In the genomic region with DNA sequence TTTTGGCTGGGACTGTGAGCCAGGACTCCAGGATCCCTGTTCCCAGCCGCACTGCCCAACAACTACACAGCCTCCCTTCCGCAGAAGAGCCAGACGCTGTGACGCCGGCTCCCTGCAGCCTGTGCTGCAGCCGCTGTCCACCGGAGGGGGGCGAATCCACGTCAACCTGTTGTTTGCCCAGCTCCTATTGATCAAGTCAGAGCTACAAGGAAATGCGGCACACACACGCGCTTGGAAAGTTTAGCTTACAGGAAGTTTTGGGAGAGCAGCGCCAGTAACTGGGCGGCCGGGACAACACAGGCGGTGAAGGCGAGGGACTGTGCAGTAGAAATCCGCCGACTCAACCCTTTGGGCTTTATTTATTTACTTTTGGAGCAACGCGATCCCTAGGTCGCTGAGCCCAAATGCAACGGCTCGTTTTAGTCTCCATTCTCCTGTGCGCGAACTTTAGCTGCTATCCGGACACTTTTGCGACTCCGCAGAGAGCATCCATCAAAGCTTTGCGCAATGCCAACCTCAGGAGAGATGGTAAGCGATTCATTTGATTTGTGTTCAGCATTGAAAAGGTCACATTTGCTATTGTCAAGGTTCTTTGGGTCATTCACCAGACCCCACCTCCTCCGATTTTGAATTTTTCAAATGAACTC, we compare ENCODE assay signal across 8 mouse cellular contexts. TPM values are rescaled to one million over a fixed set of nuclear protein-coding genes. Genes with fewer than 3 reads are reported as not detected.
DNase-seq lines count a peak whose midpoint lies in the region; ATAC-seq and TF ChIP-seq lines count a peak whose summit lies in the region.
"Had no signal": no experiment of that assay in that cellular context is flagged by ENCODE, and none has a peak within 500 bp of the region (broad histone marks: within the 10 kb centered on the region; RNA-seq: fewer than 3 reads in every experiment).

Gene Pdgfd (plus strand): TSS at position 194 of the 647 bp plus-strand sequence.

- H3K4me3 ChIP-seq in hindbrain, postnatal 0 days (ENCODE audit: low read length) = peak within 1 kb of the TSS; percentile 33
- peak within 1 kb of the TSS; percentile 56 for H3K4me3 ChIP-seq in limb, embryonic 10.5 days
- H3K4me3 ChIP-seq in midbrain, embryonic 11.5 days (ENCODE audit: low read depth, low read length) = peak within 1 kb of the TSS; percentile 41
- peak within 1 kb of the TSS; percentile 43 for H3K4me3 ChIP-seq in stomach, embryonic 16.5 days (replicated peaks; ENCODE audit: low read length)

- H3K4me2 ChIP-seq in hindbrain, postnatal 0 days (ENCODE audit: low read depth, low read length) = peak within 1 kb of the TSS; percentile 71
- H3K4me2 ChIP-seq in midbrain, embryonic 11.5 days = peak within 1 kb of the TSS; percentile 75
- peak within 1 kb of the TSS; percentile 68 for H3K4me2 ChIP-seq in stomach, embryonic 16.5 days (ENCODE audit: low read depth, low read length)

- no peak within 1 kb of the TSS for H3K27ac ChIP-seq in hindbrain, postnatal 0 days
- H3K27ac ChIP-seq in limb, embryonic 10.5 days = peak within 1 kb of the TSS; percentile 77
- H3K27ac ChIP-seq in midbrain, embryonic 11.5 days (ENCODE audit: low read depth, low read length) = no peak within 1 kb of the TSS
- peak within 1 kb of the TSS; percentile 25; the same call in 1 of the 2 replicates for H3K27ac ChIP-seq in stomach, embryonic 16.5 days (ENCODE audit: low read length)
- H3K27ac ChIP-seq: macrophage had no signal

- H3K27me3 ChIP-seq in hindbrain, postnatal 0 days (ENCODE audit: insufficient read depth, low read length) = no peaks in the 10 kb centered on the region
- H3K27me3 ChIP-seq in limb, embryonic 10.5 days (ENCODE audit: low read depth, poor library complexity, severe bottlenecking) = no peaks in the 10 kb centered on the region
- H3K27me3 ChIP-seq in midbrain, embryonic 11.5 days (ENCODE audit: control insufficient read depth, insufficient read depth, low read length) = no peaks in the 10 kb centered on the region
- H3K27me3 ChIP-seq in stomach, embryonic 16.5 days (ENCODE audit: control insufficient read depth, insufficient read depth, low read length) = no peaks in the 10 kb centered on the region

- peak; percentile 69 for TF ChIP-seq CTCF in hindbrain, postnatal 0 days (IDR thresholded peaks at IDR 0.05; ENCODE audit: low read depth)

- WGBS in hindbrain, postnatal 0 days = 3% methylated on average over 32 of the region's 32 CpGs
- 4% methylated on average over 32 of the region's 32 CpGs for WGBS in limb, embryonic 10.5 days
- 3% methylated on average over 32 of the region's 32 CpGs for WGBS in midbrain, embryonic 11.5 days
- 2% methylated on average over 32 of the region's 32 CpGs for WGBS in stomach, embryonic 16.5 days

- DNase-seq in adrenal gland, adult 2 months = peak; percentile 88
- DNase-seq in embryo, embryonic 10.5 days (ENCODE audit: low spot score) = peak; percentile 86
- peak; percentile 53 for DNase-seq in gastrocnemius, postnatal 25 days
- DNase-seq in hindbrain, postnatal 0 days (ENCODE audit: low spot score) = peak; percentile 75
- peak; percentile 83 for DNase-seq in limb, embryonic 10.5 days (ENCODE audit: low spot score)
- DNase-seq in midbrain, embryonic 11.5 days (ENCODE audit: low spot score, missing footprints) = peak; percentile 95

- H3K9ac ChIP-seq in hindbrain, postnatal 0 days (replicated peaks; ENCODE audit: low read length) = 0 out of 2 replicates have a peak within 1 kb of the TSS, but pooled peaks have one; percentile 1
- peak within 1 kb of the TSS; percentile 60 for H3K9ac ChIP-seq in midbrain, embryonic 11.5 days (ENCODE audit: low read length)
- H3K9ac ChIP-seq in stomach, embryonic 16.5 days (ENCODE audit: low read length) = peak within 1 kb of the TSS; percentile 46

- no peaks in the 10 kb centered on the region for H3K9me3 ChIP-seq in hindbrain, postnatal 0 days (ENCODE audit: low read length)
- H3K9me3 ChIP-seq in limb, embryonic 10.5 days (replicated peaks) = no peaks in the 10 kb centered on the region
- no peaks in the 10 kb centered on the region for H3K9me3 ChIP-seq in midbrain, embryonic 11.5 days (ENCODE audit: control insufficient read depth, low read length)
- H3K9me3 ChIP-seq in stomach, embryonic 16.5 days (replicated peaks; ENCODE audit: control insufficient read depth, low read length) = no peaks in the 10 kb centered on the region

- no peaks in the 10 kb centered on the region for H3K36me3 ChIP-seq in hindbrain, postnatal 0 days (ENCODE audit: insufficient read depth, low read length)
- H3K36me3 ChIP-seq in limb, embryonic 10.5 days = no peaks in the 10 kb centered on the region
- H3K36me3 ChIP-seq in midbrain, embryonic 11.5 days (ENCODE audit: control insufficient read depth, insufficient read depth, low read length) = no peaks in the 10 kb centered on the region
- no peaks in the 10 kb centered on the region for H3K36me3 ChIP-seq in stomach, embryonic 16.5 days (ENCODE audit: control insufficient read depth, insufficient read depth, low read length)

- H3K4me1 ChIP-seq in hindbrain, postnatal 0 days (ENCODE audit: insufficient read depth, low read length) = no peaks in the 10 kb centered on the region
- H3K4me1 ChIP-seq in limb, embryonic 10.5 days = peaks cover 9% of the 10 kb centered on the region
- H3K4me1 ChIP-seq in midbrain, embryonic 11.5 days (ENCODE audit: control insufficient read depth, insufficient read depth, low read length) = no peaks in the 10 kb centered on the region; the same call in 1 of the 2 replicates
- H3K4me1 ChIP-seq in stomach, embryonic 16.5 days (ENCODE audit: control insufficient read depth, insufficient read depth, low read length) = no peaks in the 10 kb centered on the region; the same call in 1 of the 2 replicates

- peak; percentile 91 for ATAC-seq in hindbrain, postnatal 0 days
- ATAC-seq in midbrain, embryonic 11.5 days (ENCODE audit: low FRiP score) = peak; percentile 95
- ATAC-seq in stomach, embryonic 16.5 days (ENCODE audit: insufficient read depth, low FRiP score) = peak; percentile 95

RNA-seq across cellular contexts. Expression of gene Pdgfd, which starts in this region (rescaled TPM):
- 10 to 100 TPM; 19.9 to 44.0 TPM for total RNA-seq in adrenal gland, adult 2 months (2021)
- 5.9 and 10.1 TPM in 2 replicates for polyA plus RNA-seq in adrenal gland, adult 2 months (2012; rRNA removed)
- total RNA-seq in gastrocnemius, postnatal 25 days (2021) = 1 to 10 TPM; 4.3 to 4.4 TPM
- total RNA-seq in hindbrain, postnatal 0 days (2014; rRNA removed) = 4.1 and 8.1 TPM in 2 replicates
- 5.4 and 6.6 TPM in 2 replicates for polyA plus RNA-seq in hindbrain, postnatal 0 days (2015; fragmentation: Nextera tagmentation; extraction: Ambion mirVana)
- polyA plus RNA-seq in limb, embryonic 10.5 days (2016; fragmentation: Nextera tagmentation; extraction: Ambion mirVana) = 1.7 and 3.2 TPM in 2 replicates
- 2.5 and 3.5 TPM in 2 replicates for polyA plus RNA-seq in midbrain, embryonic 11.5 days (2014; fragmentation: Nextera tagmentation; extraction: Ambion mirVana)
- polyA plus RNA-seq in stomach, embryonic 16.5 days (2015; fragmentation: Nextera tagmentation; extraction: Ambion mirVana) = 9.3 and 12.2 TPM in 2 replicates
- polyA plus RNA-seq: macrophage had no signal

Comparison
In these comparisons a context has a peak if more than half of its experiments do, and no peak if none do; other contexts are left out.
1. H3K27ac ChIP-seq: peak in limb, embryonic 10.5 days (single experiment) and stomach, embryonic 16.5 days (single experiment); none in hindbrain, postnatal 0 days (single experiment) and midbrain, embryonic 11.5 days (single experiment).
2. H3K9ac ChIP-seq: peak in every context shown above with its lines; median percentile 60 in midbrain, embryonic 11.5 days; 46 in stomach, embryonic 16.5 days; 1 in hindbrain, postnatal 0 days.
3. Peak in every context shown above with its lines, with median percentiles within 50 percentile points of each other: DNase-seq, ATAC-seq, H3K4me2 ChIP-seq and H3K4me3 ChIP-seq.